Comparison of ENCODE assay signal across 8 mouse cellular contexts in genomic region chr15:101236878-101237277, GRCm38 (mm10). TPM values are rescaled to one million over a fixed set of nuclear protein-coding genes. Genes with fewer than 3 reads are reported as not detected.
A peak's percentile ranks its signal among the peaks of the same experiment; 100 is the strongest.
DNase-seq lines count a peak whose midpoint lies in the region; ATAC-seq and TF ChIP-seq lines count a peak whose summit lies in the region.

No protein-coding gene starts in this region.

- peaks cover 12% of the 10 kb centered on the region for H3K4me1 ChIP-seq in liver, embryonic 11.5 days (replicated peaks; ENCODE audit: control insufficient read depth, insufficient read depth, low read length)
- H3K4me1 ChIP-seq in G1E (ENCODE audit: insufficient read depth, low read depth, low read length), result peaks cover 2% of the 10 kb centered on the region; the same call in 1 of the 2 replicates
- peaks cover 65% of the 10 kb centered on the region for H3K4me1 ChIP-seq in lung, embryonic 15.5 days
- peaks cover 2% of the 10 kb centered on the region for H3K4me1 ChIP-seq in stomach, postnatal 0 days (replicated peaks; ENCODE audit: control insufficient read depth, insufficient read depth)

- no peak for TF ChIP-seq EP300 in stomach, postnatal 0 days (optimal IDR thresholded peaks at IDR 0.05)

- no peak overlapping the region for H3K9ac ChIP-seq in liver, embryonic 11.5 days (ENCODE audit: low read depth, low read length)
- H3K9ac ChIP-seq in lung, embryonic 15.5 days, result no peak overlapping the region
- no peak overlapping the region for H3K9ac ChIP-seq in stomach, postnatal 0 days (ENCODE audit: low read length)

- no peak overlapping the region for H3K27ac ChIP-seq in liver, embryonic 11.5 days (ENCODE audit: low read depth, low read length)
- 0 out of 2 replicates have a peak overlapping the region, but pooled peaks have one; percentile 94 for H3K27ac ChIP-seq in lung, embryonic 15.5 days
- H3K27ac ChIP-seq in stomach, postnatal 0 days (replicated peaks), result no peak overlapping the region

- no peak overlapping the region for H3K4me3 ChIP-seq in liver, embryonic 11.5 days (ENCODE audit: low read depth, low read length)
- no peak overlapping the region for H3K4me3 ChIP-seq in G1E (ENCODE audit: low read depth, low read length)
- H3K4me3 ChIP-seq in lung, embryonic 15.5 days, result no peak overlapping the region
- no peak overlapping the region for H3K4me3 ChIP-seq in stomach, postnatal 0 days (ENCODE audit: low read depth, low read length)

- no peaks in the 10 kb centered on the region for H3K36me3 ChIP-seq in liver, embryonic 11.5 days (ENCODE audit: control insufficient read depth, insufficient read depth, low read length)
- no peaks in the 10 kb centered on the region for H3K36me3 ChIP-seq in G1E (replicated peaks)
- H3K36me3 ChIP-seq in lung, embryonic 15.5 days, result peaks cover under 1% of the 10 kb centered on the region; the same call in 1 of the 2 replicates
- H3K36me3 ChIP-seq in stomach, postnatal 0 days (ENCODE audit: control insufficient read depth, insufficient read depth, low read length), result no peaks in the 10 kb centered on the region

- ATAC-seq in liver, embryonic 11.5 days (replicated peaks; ENCODE audit: low FRiP score), result no peak
- no peak for ATAC-seq in G1E (ENCODE audit: extremely low read depth, insufficient number of reproducible peaks, low FRiP score, poor library complexity, severe bottlenecking)
- peak; percentile 68 for ATAC-seq in granulocyte monocyte progenitor cell, adult 5-6 weeks (replicated peaks; ENCODE audit: poor library complexity, severe bottlenecking)
- ATAC-seq in lung, embryonic 15.5 days (ENCODE audit: borderline replicate concordance, extremely low read depth, low FRiP score, low TSS enrichment), result no peak
- ATAC-seq in stomach, postnatal 0 days (ENCODE audit: low FRiP score, low TSS enrichment), result no peak

- H3K9me3 ChIP-seq in liver, embryonic 11.5 days (ENCODE audit: control insufficient read depth, low read length), result no peaks in the 10 kb centered on the region
- H3K9me3 ChIP-seq in G1E (replicated peaks), result peaks cover 48% of the 10 kb centered on the region
- no peaks in the 10 kb centered on the region for H3K9me3 ChIP-seq in lung, embryonic 15.5 days
- no peaks in the 10 kb centered on the region for H3K9me3 ChIP-seq in stomach, postnatal 0 days (ENCODE audit: control insufficient read depth, low read length)

- peak; percentile 47 for DNase-seq in liver
- DNase-seq in liver, embryonic 11.5 days (ENCODE audit: low spot score), result no peak
- no peak for DNase-seq in G1E (ENCODE audit: low spot score)
- peak; percentile 64 for DNase-seq in brain, adult 2 months (ENCODE audit: low read depth, low spot score)
- peak; percentile 77 for DNase-seq in stomach, postnatal 0 days (ENCODE audit: low spot score)
- DNase-seq in layer of hippocampus, postnatal 36 days, result no peak

- peak; percentile 13; the same call in 1 of the 2 replicates for TF ChIP-seq CTCF in G1E (IDR thresholded peaks at IDR 0.05; ENCODE audit: low read depth, low read length)
- TF ChIP-seq CTCF in stomach, postnatal 0 days (IDR thresholded peaks at IDR 0.05; ENCODE audit: low read depth), result peak; percentile 88

- peaks cover 8% of the 10 kb centered on the region; the same call in 1 of the 2 replicates for H3K27me3 ChIP-seq in liver, embryonic 11.5 days (replicated peaks; ENCODE audit: control insufficient read depth, insufficient read depth, low read length)
- H3K27me3 ChIP-seq in G1E (ENCODE audit: insufficient read depth, low read length), result no peaks in the 10 kb centered on the region; the same call in 1 of the 2 replicates
- peaks cover 3% of the 10 kb centered on the region; the same call in 1 of the 2 replicates for H3K27me3 ChIP-seq in lung, embryonic 15.5 days
- no peaks in the 10 kb centered on the region for H3K27me3 ChIP-seq in stomach, postnatal 0 days (ENCODE audit: control insufficient read depth, insufficient read depth, low read length)

- 9% methylated on average over 3 of the region's 3 CpGs for WGBS in liver, embryonic 11.5 days
- WGBS in lung, embryonic 15.5 days, result 8% methylated on average over 3 of the region's 3 CpGs
- 15% methylated on average over 3 of the region's 3 CpGs for WGBS in stomach, postnatal 0 days

- H3K4me2 ChIP-seq in liver, embryonic 11.5 days, result no peak overlapping the region
- no peak overlapping the region for H3K4me2 ChIP-seq in lung, embryonic 15.5 days
- no peak overlapping the region for H3K4me2 ChIP-seq in stomach, postnatal 0 days (replicated peaks; ENCODE audit: low read depth)

RNA-seq across cellular contexts. Expression of gene Grasp, which starts 12.9 kb away (rescaled TPM):
- 1.5 and 1.7 TPM in 2 replicates for polyA plus RNA-seq in liver, embryonic 11.5 days (2014; fragmentation: Nextera tagmentation; extraction: Ambion mirVana)
- total RNA-seq in G1E (2014; fragmentation: Nextera tagmentation), result not detected in 2 replicates
- 0.16 TPM in 1 of 2 replicates, not detected in the other for total RNA-seq in G1E (2017)
- polyA plus RNA-seq in G1E (2012), result 0.04 and 0.09 TPM in 2 replicates
- 3.2 and 4.1 TPM in 2 replicates for total RNA-seq in granulocyte monocyte progenitor cell, adult 5-6 weeks (2014; fragmentation: Nextera tagmentation)
- total RNA-seq in granulocyte monocyte progenitor cell, adult 5-6 weeks (2017), result 0.26 and 1.0 TPM in 2 replicates
- 6.9 and 7.9 TPM in 2 replicates for polyA plus RNA-seq in lung, embryonic 15.5 days (2015; fragmentation: Nextera tagmentation; extraction: Ambion mirVana)
- 2.0 TPM in 2 replicates for polyA plus RNA-seq in stomach, postnatal 0 days (2015; fragmentation: Nextera tagmentation; extraction: Ambion mirVana)
- total RNA-seq in layer of hippocampus, postnatal 36 days (2021), result 10 to 100 TPM; 68.7 to 70.3 TPM

RNA-seq across cellular contexts. Expression of gene Nr4a1, which starts 17.2 kb away (rescaled TPM):
- 1.8 and 2.4 TPM in 2 replicates for polyA plus RNA-seq in liver, embryonic 11.5 days (2014; fragmentation: Nextera tagmentation; extraction: Ambion mirVana)
- not detected in 2 replicates for total RNA-seq in G1E (2014; fragmentation: Nextera tagmentation)
- not detected in 2 replicates for total RNA-seq in G1E (2017)
- polyA plus RNA-seq in G1E (2012), result 0.04 TPM in 1 of 2 replicates, not detected in the other
- 1.4 and 4.0 TPM in 2 replicates for total RNA-seq in granulocyte monocyte progenitor cell, adult 5-6 weeks (2014; fragmentation: Nextera tagmentation)
- 2.4 and 4.1 TPM in 2 replicates for total RNA-seq in granulocyte monocyte progenitor cell, adult 5-6 weeks (2017)
- polyA plus RNA-seq in lung, embryonic 15.5 days (2015; fragmentation: Nextera tagmentation; extraction: Ambion mirVana), result 9.2 and 9.9 TPM in 2 replicates
- 9.4 and 17.1 TPM in 2 replicates for polyA plus RNA-seq in stomach, postnatal 0 days (2015; fragmentation: Nextera tagmentation; extraction: Ambion mirVana)
- total RNA-seq in layer of hippocampus, postnatal 36 days (2021), result 10 to 100 TPM; 53.8 to 63.8 TPM

RNA-seq across cellular contexts. Expression of gene Atg101, which starts 47.2 kb away (rescaled TPM):
- 52.6 and 54.9 TPM in 2 replicates for polyA plus RNA-seq in liver, embryonic 11.5 days (2014; fragmentation: Nextera tagmentation; extraction: Ambion mirVana)
- total RNA-seq in G1E (2014; fragmentation: Nextera tagmentation) (5.9 and 11.0 TPM in 2 replicates), G1E (2017) (34.6 and 35.3 TPM in 2 replicates)
- 42.5 and 55.1 TPM in 2 replicates for polyA plus RNA-seq in G1E (2012)
- 35.3 and 36.0 TPM in 2 replicates for total RNA-seq in granulocyte monocyte progenitor cell, adult 5-6 weeks (2014; fragmentation: Nextera tagmentation)
- 51.9 and 60.6 TPM in 2 replicates for total RNA-seq in granulocyte monocyte progenitor cell, adult 5-6 weeks (2017)
- polyA plus RNA-seq in lung, embryonic 15.5 days (2015; fragmentation: Nextera tagmentation; extraction: Ambion mirVana), result 74.5 and 76.8 TPM in 2 replicates
- polyA plus RNA-seq in stomach, postnatal 0 days (2015; fragmentation: Nextera tagmentation; extraction: Ambion mirVana), result 49.3 and 50.4 TPM in 2 replicates
- 10 to 100 TPM; 48.8 to 49.5 TPM for total RNA-seq in layer of hippocampus, postnatal 36 days (2021)

RNA-seq across cellular contexts. Expression of gene 6030408B16Rik, which starts 56.1 kb away (rescaled TPM):
- polyA plus RNA-seq in liver, embryonic 11.5 days (2014; fragmentation: Nextera tagmentation; extraction: Ambion mirVana), result 0.58 and 0.94 TPM in 2 replicates
- total RNA-seq in G1E (2014; fragmentation: Nextera tagmentation), result not detected in 2 replicates
- 0.12 TPM in 1 of 2 replicates, not detected in the other for total RNA-seq in G1E (2017)
- 0.09 TPM in 1 of 2 replicates, not detected in the other for polyA plus RNA-seq in G1E (2012)
- 0.60 TPM in 1 of 2 replicates, not detected in the other for total RNA-seq in granulocyte monocyte progenitor cell, adult 5-6 weeks (2014; fragmentation: Nextera tagmentation)
- 0.86 TPM in 1 of 2 replicates, not detected in the other for total RNA-seq in granulocyte monocyte progenitor cell, adult 5-6 weeks (2017)
- polyA plus RNA-seq in lung, embryonic 15.5 days (2015; fragmentation: Nextera tagmentation; extraction: Ambion mirVana), result 48.1 and 50.0 TPM in 2 replicates
- polyA plus RNA-seq in stomach, postnatal 0 days (2015; fragmentation: Nextera tagmentation; extraction: Ambion mirVana), result 2.4 TPM in 2 replicates
- under 1 TPM; 0.20 to 0.30 TPM for total RNA-seq in layer of hippocampus, postnatal 36 days (2021)

Comparison
In these comparisons a context has a peak if more than half of its experiments do, and no peak if none do; other contexts are left out.
1. DNase-seq: peak in liver (single experiment), brain, adult 2 months (single experiment) and stomach, postnatal 0 days (single experiment); none in liver, embryonic 11.5 days (single experiment), G1E (single experiment) and layer of hippocampus, postnatal 36 days (0 of 2).